Mouse (Mus musculus) thymus, adult 2 months (tissue): Measurements from ENCODE around the gene Trio. TPM values are rescaled to one million over a fixed set of nuclear protein-coding genes. Genes with fewer than 3 reads are reported as not detected.
A peak's percentile ranks its signal among the peaks of the same experiment; 100 is the strongest.

Experiments
- DNase-seq: peaks from one replicate; pipeline ENCODE4 v3.0.0; 2021
- H3K27ac ChIP-seq: fragments of 200-500 bp; 2 replicates; pipeline ENCODE4 v1.5.1; 2012; ENCODE audit warnings: low read length, control low read depth; ENCODE audit not compliant: control insufficient read depth, insufficient read depth
- H3K27me3 ChIP-seq: fragments of 200-500 bp; 2 replicates; pipeline ENCODE4 v1.6.1; 2012; ENCODE audit warnings: mild to moderate bottlenecking, low read length, moderate library complexity, mixed read lengths; ENCODE audit not compliant: control insufficient read depth, insufficient read depth
- H3K36me3 ChIP-seq: fragments of 200-500 bp; 2 replicates; pipeline ENCODE4 v1.6.1; 2012; ENCODE audit warnings: mild to moderate bottlenecking, low read length, moderate library complexity; ENCODE audit not compliant: control insufficient read depth, insufficient read depth
- H3K4me1 ChIP-seq: fragments of 200-500 bp; replicated peaks from 2 replicates; pipeline ENCODE4 v1.6.1; 2012; ENCODE audit warnings: low read length; ENCODE audit not compliant: control insufficient read depth, insufficient read depth
- H3K4me3 ChIP-seq: fragments of 200-500 bp; 2 replicates; pipeline ENCODE4 v1.5.1; 2012; ENCODE audit warnings: mild to moderate bottlenecking, low read length, control low read depth, moderate library complexity; ENCODE audit not compliant: control insufficient read depth, insufficient read depth
- CTCF ChIP-seq: fragments of 200-500 bp; IDR thresholded peaks from 2 replicates; pipeline ENCODE4 v1.5.1; 2012; ENCODE audit warnings: mild to moderate bottlenecking, control low read depth, low read length, moderate library complexity, borderline replicate concordance; ENCODE audit not compliant: control insufficient read depth, poor library complexity, insufficient read depth; ENCODE audit errors: extremely low read depth
- POLR2A ChIP-seq: fragments of 200-500 bp; IDR thresholded peaks from 2 replicates; pipeline ENCODE4 v1.6.1; 2012; ENCODE audit warnings: mild to moderate bottlenecking, low read length, control low read depth, moderate library complexity; ENCODE audit not compliant: control insufficient read depth, poor library complexity, insufficient read depth; ENCODE audit errors: extremely low read depth
- WGBS: fragments of 180-500 bp; shearing (Covaris S2); methylation state at CpG from one replicate; pipeline ENCODE4 v1.1.7; 2018; 5-methylcytosine and 5-hydroxymethylcytosine counted together
- polyA plus RNA-seq: library from polyadenylated mRNA; depleted of rRNA; stranded (reverse); fragments of >200 nt; gene quantifications from 2 replicates; pipeline ENCODE4 v1.2.3, GENCODE M21; 2012

Gene Trio
- polyA plus RNA-seq, 1 experiment = 24.9 TPM

DNA sequence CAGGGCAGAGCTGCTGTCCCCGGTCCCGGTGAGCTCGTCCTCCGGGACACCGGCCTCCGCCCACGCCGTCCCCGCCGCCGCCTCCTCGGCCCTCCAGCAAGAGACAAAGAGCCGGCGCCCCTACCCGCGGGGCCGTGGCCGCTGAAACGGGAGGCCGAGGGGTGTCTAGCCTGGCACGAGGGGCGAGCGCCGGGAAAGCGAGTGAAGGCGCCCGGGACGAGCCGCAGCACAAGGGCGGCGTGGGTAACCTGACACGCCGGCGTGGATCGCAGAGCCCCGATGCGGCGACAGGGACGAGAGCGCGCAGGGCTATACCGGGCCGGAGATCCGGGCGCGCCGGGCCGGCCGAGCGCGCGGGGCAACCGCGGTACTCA is 696 bp downstream of the Trio start:
- TF ChIP-seq POLR2A = no peak
- TF ChIP-seq CTCF = no peak
- Histone ChIP-seq H3K27me3 (peaks cover 20% of the 10 kb centered on the region), H3K36me3 (no peaks in the 10 kb centered on the region), H3K27ac (no peak overlapping the region), H3K4me1 (peaks cover 26% of the 10 kb centered on the region), H3K4me3 (peak overlapping the region; percentile 64)
- under 1% methylated on average over 51 of the region's 54 CpGs for WGBS
- DNase-seq = peak; percentile 29

DNA sequence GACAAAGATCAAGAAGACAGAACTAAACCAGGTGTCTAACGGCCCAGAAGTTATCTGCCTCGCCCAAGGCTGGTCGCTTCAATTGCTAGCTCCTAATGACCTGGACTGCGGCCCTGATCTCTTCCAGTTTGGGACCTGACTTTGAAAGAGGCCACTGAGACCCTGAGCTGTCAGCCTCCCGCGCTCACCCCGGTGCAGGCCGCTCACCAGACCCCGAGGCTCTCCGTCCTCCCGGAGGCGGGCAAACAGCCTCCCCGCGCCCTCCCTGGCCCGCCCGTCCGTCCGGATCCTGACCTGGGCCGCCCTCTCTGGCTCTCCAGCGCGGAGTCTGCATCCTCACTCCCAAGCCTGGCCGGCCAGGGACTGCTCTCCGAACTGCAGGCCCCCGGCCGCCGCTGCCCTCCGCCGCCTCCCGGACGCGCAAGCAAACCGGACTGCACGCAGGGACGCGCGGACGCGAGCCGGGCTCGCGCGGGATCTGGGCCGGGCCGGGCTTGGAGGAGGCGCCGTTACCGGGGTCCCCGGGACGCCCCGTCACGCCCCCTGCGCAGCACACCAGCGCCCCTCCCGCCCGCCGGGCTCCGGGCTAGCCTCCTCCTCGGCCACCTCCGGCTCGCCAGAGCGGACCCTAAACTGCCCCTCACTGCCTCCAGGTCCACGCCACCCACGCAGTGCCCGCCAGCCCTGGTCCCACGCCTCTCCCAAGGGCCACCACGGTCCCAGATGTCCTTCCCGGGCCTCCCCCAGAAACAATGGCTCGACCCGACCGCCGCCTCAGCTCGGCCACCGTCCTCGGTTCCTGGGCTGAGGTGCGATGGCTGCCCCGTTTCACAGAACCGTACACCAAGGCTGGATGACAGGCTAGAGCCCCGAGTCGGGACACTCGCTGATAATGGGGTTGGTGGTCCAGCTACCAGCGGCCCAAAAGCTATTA is 1.4 kb downstream of the Trio start:
- Histone ChIP-seq H3K27ac (no peak overlapping the region), H3K36me3 (no peaks in the 10 kb centered on the region), H3K4me3 (peak overlapping the region; percentile 64), H3K4me1 (peaks cover 26% of the 10 kb centered on the region), H3K27me3 (peaks cover 20% of the 10 kb centered on the region)
- peak; percentile 27 for DNase-seq
- 3% methylated on average over 81 of the region's 81 CpGs for WGBS
- TF ChIP-seq POLR2A (no peak), CTCF (no peak)

- no peak overlapping the region for H3K4me3 ChIP-seq
- TF ChIP-seq CTCF = no peak
- no peak for TF ChIP-seq POLR2A
- H3K4me1 ChIP-seq = peaks cover 26% of the 10 kb centered on the region
- peaks cover 20% of the 10 kb centered on the region for H3K27me3 ChIP-seq
- WGBS = 3% methylated on average over 15 of the region's 15 CpGs
- no peak for DNase-seq
- H3K27ac ChIP-seq = no peak overlapping the region
- H3K36me3 ChIP-seq = no peaks in the 10 kb centered on the region
Observed at GRCm38 (mm10) chr15:28021591-28022209, 3.9 kb downstream of the Trio start.

- Histone ChIP-seq H3K27me3 (peaks cover 11% of the 10 kb centered on the region), H3K4me1 (peaks cover 16% of the 10 kb centered on the region), H3K4me3 (no peak overlapping the region), H3K36me3 (no peaks in the 10 kb centered on the region), H3K27ac (no peak overlapping the region)
- WGBS = 89% methylated on average over 7 of the region's 7 CpGs
- DNase-seq = no peak
- no peak for TF ChIP-seq POLR2A
- TF ChIP-seq CTCF = no peak
Observed at GRCm38 (mm10) chr15:28019393-28020070, 6.1 kb downstream of the Trio start.

- 96% methylated on average over 3 of the region's 3 CpGs for WGBS
- Histone ChIP-seq H3K36me3 (no peaks in the 10 kb centered on the region), H3K27me3 (no peaks in the 10 kb centered on the region), H3K4me3 (no peak overlapping the region), H3K27ac (no peak overlapping the region), H3K4me1 (no peaks in the 10 kb centered on the region)
- TF ChIP-seq POLR2A (no peak), CTCF (no peak)
- no peak for DNase-seq
Observed at GRCm38 (mm10) chr15:28007516-28007915, 18.1 kb downstream of the Trio start.

- Histone ChIP-seq H3K36me3 (no peaks in the 10 kb centered on the region), H3K27ac (no peak overlapping the region), H3K4me1 (peaks cover 8% of the 10 kb centered on the region), H3K27me3 (no peaks in the 10 kb centered on the region), H3K4me3 (no peak overlapping the region)
- no peak for DNase-seq
- TF ChIP-seq POLR2A (no peak), CTCF (no peak)
- 87% methylated on average over 5 of the region's 5 CpGs for WGBS
Observed at GRCm38 (mm10) chr15:28004192-28004767, 21.4 kb downstream of the Trio start.
